Mouse (Mus musculus) mature B cell (primary cell): ENCODE measurements around the gene Pex14.
"Not testable (repeated sequence)": the region's sequence is repeated elsewhere in the genome, so short reads cannot be mapped to it uniquely, and the experiment has no call there.

Experiments used
- in situ Hi-C: fragments of 300-500 bp; cut with MboI; formaldehyde crosslinking; loops from 2 replicates; pipeline ENCODE4 v1.14.3; 2019

Pex14 gene

DNA sequence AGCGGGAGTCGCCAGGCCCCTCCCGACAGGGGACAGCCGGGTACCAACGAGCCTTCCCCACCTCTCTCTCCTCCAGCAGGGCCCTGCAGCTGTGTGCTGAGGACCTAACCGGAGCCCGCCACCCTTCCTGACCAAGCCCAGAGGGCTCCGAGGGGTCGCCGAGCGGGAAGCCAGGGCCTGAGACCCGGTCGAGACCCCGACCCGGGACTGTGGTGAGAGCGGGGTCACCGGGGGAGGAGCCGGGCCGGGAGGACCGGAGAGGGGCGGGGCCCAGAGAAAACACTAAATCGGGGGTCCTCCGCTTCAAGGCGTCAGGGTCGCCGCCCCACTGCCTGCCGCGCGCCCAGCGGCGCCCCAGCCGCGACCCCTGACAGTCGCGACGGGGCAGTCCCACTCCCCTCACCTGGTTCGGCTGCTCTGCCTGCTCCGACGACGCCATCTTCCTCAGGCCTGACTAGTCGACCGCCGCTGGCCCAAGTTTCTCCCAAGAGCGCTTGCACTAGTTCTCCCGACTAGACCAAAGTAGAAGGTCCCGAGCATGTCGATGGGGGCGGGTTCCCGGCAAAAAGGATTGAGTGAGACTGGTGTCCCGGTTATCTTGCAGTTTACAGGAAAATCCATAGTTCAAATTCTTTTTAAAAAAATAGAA, at the start of gene Pex14:
TSS of gene Pex14 (minus strand) at position 508 of the 649 bp plus-strand sequence.
- in situ Hi-C loops: no loop called here

DNA sequence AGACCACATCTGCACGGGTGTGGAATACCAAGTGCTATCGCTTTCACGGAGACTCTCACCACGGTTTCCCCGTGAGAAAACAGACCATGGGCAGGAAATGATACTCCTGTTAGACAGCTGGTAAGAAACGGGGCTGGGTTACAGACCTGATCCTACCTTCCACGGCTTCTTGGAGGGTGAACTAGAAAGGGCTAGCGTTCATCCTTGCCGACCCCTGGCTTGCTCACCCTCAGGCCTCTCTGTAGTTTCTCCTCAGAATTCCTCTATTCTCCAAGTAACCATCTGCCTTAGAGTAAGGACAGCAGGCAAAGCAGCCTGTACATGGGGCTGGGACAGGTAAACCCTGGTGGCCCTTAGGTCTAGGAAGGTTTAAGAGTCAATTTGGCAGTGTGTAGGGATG, 49.5 kb upstream of the Pex14 start:
- in situ Hi-C loops: no loop called here

DNA sequence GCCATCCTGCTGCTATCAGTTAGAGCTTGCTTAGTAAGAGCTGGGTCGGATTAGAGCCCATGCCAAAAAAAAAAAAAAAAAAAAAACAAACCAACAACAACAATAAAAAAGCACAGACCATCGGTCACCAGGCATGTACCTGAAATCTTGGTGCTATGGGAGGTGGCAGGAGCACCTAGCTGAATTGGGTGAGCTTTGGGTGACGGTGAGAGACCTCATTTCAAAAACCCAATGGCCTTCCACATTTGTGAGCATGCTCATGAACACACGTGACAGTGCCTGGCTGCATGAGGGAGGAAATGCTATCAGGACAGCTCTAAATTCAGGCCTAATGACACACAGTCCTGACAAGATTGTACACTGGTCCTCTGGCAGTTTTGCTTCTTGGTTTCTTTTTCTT, 48.4 kb upstream of the Pex14 start:
- in situ Hi-C loops: no loop called here

GRCm38 (mm10) chr4:149147528-149147927, 47.9 kb upstream of the Pex14 start:
- in situ Hi-C loops: no loop called here

GRCm38 (mm10) chr4:149145151-149145550, 45.5 kb upstream of the Pex14 start:
- in situ Hi-C loops: no loop called here

DNA sequence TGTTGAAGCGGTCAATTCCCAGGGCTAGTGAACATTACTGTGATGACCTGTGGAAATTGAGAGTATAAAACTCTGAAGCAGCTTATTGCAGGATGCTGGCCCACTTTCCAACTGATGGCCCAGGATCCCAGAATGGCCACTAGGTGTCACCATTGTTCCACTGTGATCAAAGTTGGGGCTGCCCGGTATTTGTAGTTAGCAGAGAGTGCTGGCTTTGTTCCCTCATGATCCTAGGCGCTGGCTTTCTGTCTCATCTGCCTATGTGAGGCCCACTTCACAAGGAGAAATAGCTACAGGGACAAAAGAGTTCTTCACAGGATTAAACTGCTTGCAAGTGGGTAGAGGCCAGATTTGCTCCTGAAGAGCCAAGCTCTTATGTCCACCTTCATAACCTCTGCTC, 44.8 kb upstream of the Pex14 start:
- in situ Hi-C loops: no loop called here

DNA sequence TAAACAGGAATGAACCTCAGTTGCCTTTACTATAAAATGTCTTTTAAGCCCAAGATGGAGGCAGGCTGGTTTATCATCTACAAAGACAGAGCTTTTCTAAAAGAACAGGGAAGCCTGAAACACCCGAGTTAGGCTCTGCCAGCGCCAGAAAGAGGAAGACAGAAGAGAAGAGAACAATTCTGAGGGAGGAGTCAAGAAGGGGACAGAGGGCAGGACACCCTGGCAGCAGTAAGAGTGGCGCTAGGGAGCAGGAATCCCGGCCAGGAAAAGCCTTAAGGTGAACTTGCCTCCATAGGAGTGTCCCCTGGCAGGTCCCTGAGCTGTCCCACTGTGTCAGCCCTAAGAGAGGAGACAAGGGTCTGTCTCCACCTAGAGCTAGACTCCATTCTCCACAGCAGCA, 43.9 kb upstream of the Pex14 start:
- in situ Hi-C loops: no loop called here

- in situ Hi-C loops: no loop called here
Observed at GRCm38 (mm10) chr4:149138515-149138914, 38.8 kb upstream of the Pex14 start.

DNA sequence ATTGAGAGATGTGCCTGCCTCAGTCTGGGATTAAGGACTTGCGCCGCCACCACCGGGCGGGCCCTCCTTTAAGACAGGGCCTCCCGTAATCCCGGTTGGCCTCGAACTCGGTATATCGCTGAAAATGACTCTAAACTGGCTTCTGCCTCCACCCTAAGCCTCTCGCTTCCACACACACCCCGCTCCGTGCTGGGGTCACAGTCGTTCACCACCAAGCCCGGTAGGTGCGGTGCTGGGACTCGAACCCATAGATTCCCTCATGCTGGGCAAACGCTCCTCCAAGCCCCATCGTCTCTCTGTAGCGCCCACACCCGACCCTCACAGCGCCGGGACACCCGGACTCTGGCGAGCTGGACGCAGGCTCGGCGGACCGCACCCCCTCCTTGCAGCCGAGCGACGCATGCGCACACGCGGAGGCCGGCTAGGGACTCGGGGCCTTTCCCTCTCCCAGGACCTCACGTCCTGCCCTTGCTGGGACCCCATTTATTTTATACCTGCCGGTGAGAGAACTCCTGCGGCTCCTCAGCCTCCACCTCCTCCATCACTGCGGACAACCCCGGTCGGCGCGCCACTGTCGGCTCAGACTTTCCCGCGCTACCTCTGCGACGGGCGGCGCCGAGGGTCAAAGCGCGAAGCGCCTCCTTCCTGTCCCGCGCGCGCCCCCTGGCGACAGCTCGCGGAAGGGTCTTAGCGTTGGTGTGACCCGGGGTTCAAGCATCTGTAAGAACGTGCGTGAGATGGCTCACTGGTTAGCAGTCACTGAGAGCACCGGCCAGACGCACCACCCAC, 37.5 kb upstream of the Pex14 start, which contains the start of gene Cenps:
TSS of gene Cenps (minus strand) at position 648 of the 789 bp plus-strand sequence.
- in situ Hi-C loops: no loop called here

- in situ Hi-C loops: no loop called here
Observed at GRCm38 (mm10) chr4:149136116-149136850, 36.6 kb upstream of the Pex14 start.

- in situ Hi-C loops: no loop called here
Observed at GRCm38 (mm10) chr4:149133395-149133794, 33.7 kb upstream of the Pex14 start.

- in situ Hi-C loops: no loop called here
Observed at GRCm38 (mm10) chr4:149131789-149132565, 32.3 kb upstream of the Pex14 start.

- in situ Hi-C loops: no loop called here
Observed at GRCm38 (mm10) chr4:149131021-149131752, 31.5 kb upstream of the Pex14 start.

DNA sequence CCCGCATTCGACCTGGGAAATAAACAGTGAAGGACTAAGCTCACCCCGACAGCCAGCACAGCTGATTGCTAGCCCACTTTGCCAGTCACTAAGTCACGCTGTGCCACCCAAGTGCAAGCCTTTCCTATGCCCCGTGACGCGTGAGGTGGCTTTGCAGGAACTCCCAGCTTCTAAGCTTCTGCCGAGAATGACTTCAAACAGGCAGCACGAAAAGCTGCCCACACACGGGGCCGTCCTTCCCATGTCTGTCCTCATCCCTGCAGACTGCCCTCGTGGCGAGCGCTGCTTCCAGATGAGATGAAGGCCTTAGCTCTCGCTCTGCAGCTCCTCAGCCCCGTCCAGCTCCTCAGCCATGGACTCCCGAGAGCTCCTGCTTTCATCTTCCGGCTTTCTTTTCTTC, 28.8 kb upstream of the Pex14 start:
- in situ Hi-C loops: no loop called here

GRCm38 (mm10) chr4:149126663-149127062, 27.0 kb upstream of the Pex14 start, which contains the start of gene Cort:
Gene Cort, minus strand, starts transcription at chr4:149126763.
- in situ Hi-C loops: no loop called here

DNA sequence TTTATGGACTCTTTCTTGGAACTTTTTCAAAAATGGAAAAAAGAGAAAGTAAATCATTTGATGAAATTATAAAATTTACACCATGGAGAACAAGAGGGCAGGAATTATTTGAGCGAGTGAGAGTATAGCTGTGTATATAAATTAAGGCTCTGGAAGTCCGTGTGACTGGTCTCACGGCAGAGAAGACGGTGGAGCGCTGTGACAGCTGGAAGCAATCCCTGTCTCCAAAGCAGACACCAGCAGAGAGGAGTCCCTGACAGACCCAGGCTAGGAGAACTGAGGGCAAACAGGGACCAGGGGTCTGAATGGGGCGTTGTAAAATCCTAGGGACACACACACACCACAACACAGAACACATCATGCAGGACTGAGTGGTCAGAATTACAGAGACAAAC, 26.4 kb upstream of the Pex14 start:
- in situ Hi-C loops: no loop called here

GRCm38 (mm10) chr4:149125341-149126114, 25.9 kb upstream of the Pex14 start:
- in situ Hi-C loops: no loop called here

GRCm38 (mm10) chr4:149123432-149123831, 23.8 kb upstream of the Pex14 start:
- in situ Hi-C loops: no loop called here

DNA sequence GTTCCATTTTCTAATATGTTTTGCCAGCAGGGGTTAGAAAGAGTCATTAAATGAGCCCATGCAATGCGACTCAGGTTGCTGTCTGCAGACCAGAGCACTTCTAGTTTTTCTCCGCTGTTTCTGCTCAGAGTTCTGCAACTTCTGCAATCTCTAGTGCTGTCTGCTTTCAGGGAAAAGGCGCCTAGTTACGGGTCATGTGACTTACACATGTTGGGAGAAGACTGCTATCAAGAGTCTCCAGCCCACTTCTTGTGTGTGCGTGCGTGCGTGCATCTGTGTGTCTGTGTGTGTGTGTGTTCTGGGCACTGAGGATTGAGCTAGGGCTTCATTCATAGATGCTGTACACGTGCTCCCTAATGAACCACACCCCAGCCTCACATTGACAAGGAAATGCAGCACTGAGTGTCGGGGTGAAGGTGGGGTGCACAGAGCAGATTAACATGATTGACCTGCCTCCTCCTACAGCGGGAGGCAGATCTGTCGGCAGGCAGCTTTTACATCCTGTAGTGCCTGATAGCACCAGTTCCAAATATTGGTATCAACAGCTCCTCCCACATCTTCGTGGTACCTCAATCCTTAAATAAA, 20.4 kb upstream of the Pex14 start:
- in situ Hi-C loops: not testable (repeated sequence)
